Mouse (Mus musculus) left cerebral cortex, adult 18-20 months (tissue): ENCODE data around the gene E130311K13Rik. TPM values are rescaled to one million over a fixed set of nuclear protein-coding genes. Genes with fewer than 3 reads are reported as not detected.
A peak's percentile ranks its signal among the peaks of the same experiment; 100 is the strongest.

Experiments used
- DNase-seq, 2 experiments: peaks; one replicate each; pipeline ENCODE4 v3.0.0; 2021 to 2022; ENCODE audit warnings: low spot score in 2 of 2, mixed read lengths in 1 of 2
- total RNA-seq, 2 experiments: library from RNA; stranded (reverse); gene quantifications; 2 replicates each; pipeline ENCODE4 v1.2.3; 2021

E130311K13Rik gene
- total RNA-seq, 2 experiments from 2014 or later = 10.3 to 11.7 TPM

GRCm38 (mm10) chr3:63896303-63896702 is 33.0 kb downstream of the E130311K13Rik start:
- no peak for DNase-seq

- no peak for DNase-seq
Observed at GRCm38 (mm10) chr3:63895786-63896185, 33.5 kb downstream of the E130311K13Rik start.

GRCm38 (mm10) chr3:63893677-63894076 is 35.6 kb downstream of the E130311K13Rik start:
- DNase-seq = no peak

GRCm38 (mm10) chr3:63892154-63892553 is 37.1 kb downstream of the E130311K13Rik start:
- DNase-seq = no peak

- DNase-seq = no peak
Observed at GRCm38 (mm10) chr3:63881065-63881464, 48.2 kb downstream of the E130311K13Rik start.

GRCm38 (mm10) chr3:63878995-63879666 is 50.1 kb downstream of the E130311K13Rik start:
- DNase-seq = no peak

- no peak for DNase-seq
Observed at GRCm38 (mm10) chr3:63872818-63873217, 56.5 kb downstream of the E130311K13Rik start.

- DNase-seq = no peak
Observed at GRCm38 (mm10) chr3:63871249-63871648, 58.0 kb downstream of the E130311K13Rik start.

GRCm38 (mm10) chr3:63868285-63868684 is 61.0 kb downstream of the E130311K13Rik start:
- peak; percentile 53 to 62 for DNase-seq

GRCm38 (mm10) chr3:63865069-63865468 is 64.2 kb downstream of the E130311K13Rik start:
- no peak for DNase-seq

Other genes starting within 250 kb of the E130311K13Rik start
- 1 to 10 TPM; 4.8 to 7.2 TPM for gene Plch1, start 30.0 kb downstream of the E130311K13Rik start, total RNA-seq
- gene Slc33a1, start 35.3 kb upstream of the E130311K13Rik start, total RNA-seq = 10 to 100 TPM; 28.7 to 28.8 TPM
- 10 to 100 TPM; 48.2 to 48.7 TPM for gene Gmps, start 46.6 kb upstream of the E130311K13Rik start, total RNA-seq
- under 1 TPM; 0.33 to 0.58 TPM for gene Vmn2r1, start 152.1 kb upstream of the E130311K13Rik start, total RNA-seq
- gene Vmn2r2, start 212.5 kb upstream of the E130311K13Rik start, total RNA-seq = not detected